Mouse (Mus musculus): ENCODE measurements around the gene Akap2.

The Akap2 gene

DNA sequence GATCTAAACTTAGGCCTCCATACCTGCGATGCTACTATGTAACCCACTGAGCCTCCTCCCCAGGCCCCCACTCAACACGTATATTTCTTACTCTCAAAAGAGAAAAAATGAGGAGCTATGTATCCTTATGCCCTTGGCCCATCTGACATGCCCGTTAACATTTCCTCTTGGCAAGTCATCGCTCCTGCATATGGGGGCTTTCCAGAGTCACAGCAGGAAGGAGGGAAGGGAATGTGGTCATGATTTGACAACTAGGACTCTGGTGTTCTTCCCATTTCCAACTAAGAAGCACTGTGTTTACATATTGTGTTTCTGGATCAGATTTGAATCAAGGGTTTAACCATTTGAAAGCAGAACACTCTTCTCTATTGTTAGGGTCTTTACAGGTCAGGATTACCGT, 15.9 kb upstream of the Akap2 start:
- no peak for DNase-seq (ENCODE audit: low read depth in 2 of 2, low spot score in 2 of 2)

DNA sequence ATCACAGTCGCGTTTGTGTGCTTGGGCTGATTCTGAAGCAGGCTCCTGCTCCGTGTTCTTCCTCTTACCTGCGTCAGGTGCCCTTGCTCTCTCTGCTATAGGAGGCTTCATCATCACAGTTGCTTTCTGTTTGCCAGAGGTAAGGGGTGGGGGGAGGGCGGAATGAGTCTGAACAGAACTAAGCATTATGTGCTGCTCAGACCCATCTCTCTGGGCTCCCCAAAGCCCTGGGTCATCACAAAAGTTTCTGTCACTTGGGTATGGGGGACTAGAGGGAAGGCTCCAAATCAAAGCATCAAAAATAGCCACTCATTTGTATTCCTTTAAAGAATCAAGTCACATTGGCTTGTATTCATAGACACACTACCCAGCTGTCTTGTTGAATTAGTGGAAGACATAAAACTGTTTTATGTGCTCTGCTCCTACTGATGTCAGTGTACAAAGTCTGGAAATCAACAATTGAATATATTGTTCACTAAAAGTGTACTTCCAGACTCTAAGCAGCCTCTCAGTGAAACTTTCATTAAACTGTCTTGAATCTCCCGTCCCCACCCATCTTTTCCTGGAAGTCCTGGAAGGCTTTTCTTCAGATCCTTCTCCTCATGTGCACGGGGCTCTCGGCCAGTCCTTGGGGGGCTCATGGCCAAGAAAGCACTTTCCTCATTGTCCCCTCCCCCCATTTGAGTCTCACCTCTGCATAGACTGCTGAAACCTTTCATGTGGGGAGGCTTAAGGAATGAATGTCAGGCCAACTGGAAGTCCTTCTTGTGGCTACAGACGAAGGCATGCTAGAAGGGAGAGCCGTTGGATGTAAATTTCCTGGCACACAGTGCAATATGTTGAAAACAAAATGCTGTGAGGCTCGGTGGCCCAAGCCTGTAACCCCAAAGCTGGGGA, 13.6 kb upstream of the Akap2 start:
- DNase-seq (ENCODE audit: low read depth in 2 of 2, low spot score in 2 of 2) = no peak

DNA sequence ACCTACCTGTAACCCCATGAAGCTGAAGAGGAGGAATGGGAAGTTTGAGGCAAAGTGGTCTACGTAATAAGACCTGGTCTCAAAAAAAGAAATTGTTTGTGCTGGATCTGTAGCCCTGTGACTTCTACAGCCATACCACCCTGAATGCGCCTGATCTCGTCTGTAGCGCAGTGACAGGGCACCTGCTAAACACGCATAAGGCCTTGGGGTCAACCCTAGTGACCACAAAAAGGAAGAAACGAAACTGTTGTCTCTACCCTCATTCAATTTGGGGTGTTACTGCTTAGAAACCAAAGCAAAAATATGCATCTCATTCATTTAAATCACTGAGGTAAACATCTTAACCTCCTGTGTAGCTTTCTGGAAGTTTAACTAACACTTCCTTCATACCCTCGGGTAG, 12.9 kb upstream of the Akap2 start:
- DNase-seq (ENCODE audit: low read depth in 2 of 2, low spot score in 2 of 2) = no peak

DNA sequence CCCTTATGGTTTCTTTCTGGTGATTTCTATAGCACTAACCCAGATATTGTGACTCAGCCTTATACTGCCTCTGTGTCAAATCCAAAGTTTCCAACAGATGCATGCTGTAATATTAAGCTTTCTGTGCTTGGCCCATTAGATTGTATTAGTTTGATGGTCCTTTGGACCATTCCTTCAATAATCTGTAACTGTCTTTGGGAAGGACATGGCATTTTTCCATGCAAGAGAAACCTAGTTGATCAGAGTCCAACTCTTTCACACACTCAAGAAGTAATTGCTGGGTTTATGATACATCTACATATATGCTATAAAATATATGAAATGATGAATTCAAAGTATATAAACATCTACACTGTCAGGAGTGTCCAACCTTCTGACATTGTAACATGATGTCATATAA, 1.6 kb upstream of the Akap2 start:
- DNase-seq (ENCODE audit: low read depth in 2 of 2, low spot score in 2 of 2) = no peak

DNA sequence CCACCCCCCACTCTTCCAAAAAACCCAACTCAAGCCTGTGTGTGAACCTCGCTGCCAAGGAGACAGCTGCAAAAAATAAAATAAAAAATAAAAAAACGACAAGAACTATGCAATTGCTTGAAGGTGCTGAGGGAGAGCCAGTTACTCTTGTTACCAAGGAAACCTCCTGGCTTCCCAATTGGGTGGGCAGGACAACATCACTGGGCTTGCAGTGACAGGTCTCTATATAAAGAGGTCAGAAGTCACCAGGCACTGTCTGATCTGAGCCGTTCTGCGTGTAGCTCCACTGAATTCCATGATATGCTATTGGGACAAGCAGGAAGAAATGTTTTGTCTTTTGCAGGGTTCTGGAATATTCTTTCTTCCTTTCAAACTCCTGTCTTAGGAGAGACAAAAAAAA, 722 bp upstream of the Akap2 start:
- DNase-seq (ENCODE audit: low read depth in 2 of 2, low spot score in 2 of 2) = no peak

DNA sequence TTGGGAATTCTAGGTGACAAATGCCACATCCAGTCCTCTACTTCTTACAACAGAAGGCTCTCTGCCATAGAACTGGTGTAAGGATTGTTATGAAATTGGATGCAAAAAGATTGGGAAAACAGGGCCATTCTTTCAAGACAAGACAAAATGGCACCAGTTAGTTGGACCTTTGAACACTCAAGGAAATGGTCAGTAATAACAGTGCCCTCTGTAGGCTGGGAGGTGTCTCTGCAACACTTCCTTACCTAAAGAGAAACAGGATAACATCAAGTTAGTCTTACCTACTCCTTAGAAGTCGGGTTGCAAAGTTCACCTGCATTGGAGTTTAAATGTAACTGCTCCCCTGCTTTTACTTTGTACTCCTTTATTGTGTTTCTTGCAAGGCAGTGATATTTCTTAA, 1.9 kb downstream of the Akap2 start:
- DNase-seq (ENCODE audit: low read depth in 2 of 2, low spot score in 2 of 2) = no peak

DNA sequence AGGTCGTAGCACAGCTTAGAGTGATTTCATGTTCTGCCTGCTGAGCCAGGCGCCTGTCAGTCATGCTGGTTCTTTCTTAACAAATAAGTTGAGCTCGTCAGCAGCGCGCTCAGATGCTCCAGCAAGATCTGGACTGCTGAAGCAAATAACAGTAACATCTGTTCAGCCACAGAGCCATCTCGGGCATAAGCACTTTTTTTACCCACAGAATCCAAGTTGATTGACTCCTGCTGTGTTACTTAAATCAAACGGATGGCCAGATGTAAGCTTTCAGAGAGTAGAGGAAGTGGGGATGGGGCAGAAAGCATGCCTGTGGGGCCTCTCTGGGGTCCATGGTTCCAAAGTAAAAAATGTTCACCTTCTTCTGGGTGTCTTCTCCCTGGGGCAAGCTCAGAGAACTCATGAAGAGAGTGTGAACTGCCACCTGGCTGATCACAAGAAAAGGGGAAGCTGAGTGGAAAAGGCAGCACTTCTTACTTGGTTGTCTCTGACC, 3.5 kb downstream of the Akap2 start:
- DNase-seq (ENCODE audit: low read depth in 2 of 2, low spot score in 2 of 2) = no peak

DNA sequence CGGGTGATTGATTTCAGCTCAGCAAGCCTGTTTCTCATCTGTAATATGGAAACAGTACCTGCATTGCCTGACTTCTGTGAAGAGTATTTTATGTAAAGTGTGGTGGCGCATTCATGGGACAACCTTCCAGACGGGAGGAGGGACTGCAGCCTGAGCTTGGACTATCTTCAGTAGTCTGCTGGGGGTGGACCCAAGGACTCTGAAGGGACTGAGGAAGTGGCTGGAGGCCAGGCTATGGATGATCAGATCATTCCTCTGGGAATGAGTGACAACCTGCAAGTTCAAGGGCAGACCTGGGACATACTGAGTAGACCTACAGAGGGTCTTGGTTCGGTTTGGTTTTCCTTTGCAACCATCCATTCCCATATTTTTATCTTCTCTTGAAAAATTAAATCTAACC, 4.8 kb downstream of the Akap2 start:
- DNase-seq (ENCODE audit: low read depth in 2 of 2, low spot score in 2 of 2) = no peak

DNA sequence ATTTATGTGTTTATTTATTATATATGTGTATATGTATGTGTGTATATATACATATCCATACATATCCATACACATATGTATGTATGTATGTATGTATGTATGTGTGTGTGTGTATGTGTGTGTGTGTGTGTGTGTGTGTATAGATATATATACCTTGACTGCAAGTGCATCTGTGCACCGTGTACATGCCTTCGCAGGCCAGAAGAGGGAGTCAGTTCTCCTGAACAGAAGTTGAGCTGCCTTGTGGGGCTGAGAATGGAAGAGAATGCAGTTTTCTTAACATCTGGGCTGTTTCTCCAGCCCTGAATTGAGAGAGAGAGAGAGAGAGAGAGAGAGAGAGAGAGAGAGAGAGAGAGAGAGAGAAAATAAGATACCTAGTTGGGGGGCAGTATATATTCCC, 6.2 kb downstream of the Akap2 start:
- DNase-seq (ENCODE audit: low read depth in 2 of 2, low spot score in 2 of 2) = no peak

DNA sequence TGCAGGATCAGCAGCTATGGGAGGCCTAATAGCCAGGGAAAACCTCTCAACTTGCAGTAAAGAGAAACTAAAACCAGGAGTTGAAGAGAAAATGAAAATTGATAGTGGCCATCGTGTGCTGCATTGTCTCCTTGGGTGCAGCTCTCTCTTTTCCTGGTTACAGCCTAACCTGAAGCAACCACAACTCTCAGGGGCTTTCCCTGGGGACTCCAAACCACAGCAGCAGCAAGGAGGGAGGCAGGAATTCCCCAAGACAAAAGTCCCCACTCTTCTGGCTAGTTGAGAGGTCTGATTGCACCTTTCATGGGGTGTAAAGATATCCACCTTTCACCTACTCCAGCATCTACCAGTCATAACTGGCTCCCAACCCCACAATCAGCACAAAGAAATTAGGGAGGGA, 8.1 kb downstream of the Akap2 start:
- no peak for DNase-seq (ENCODE audit: low read depth in 2 of 2, low spot score in 2 of 2)

DNA sequence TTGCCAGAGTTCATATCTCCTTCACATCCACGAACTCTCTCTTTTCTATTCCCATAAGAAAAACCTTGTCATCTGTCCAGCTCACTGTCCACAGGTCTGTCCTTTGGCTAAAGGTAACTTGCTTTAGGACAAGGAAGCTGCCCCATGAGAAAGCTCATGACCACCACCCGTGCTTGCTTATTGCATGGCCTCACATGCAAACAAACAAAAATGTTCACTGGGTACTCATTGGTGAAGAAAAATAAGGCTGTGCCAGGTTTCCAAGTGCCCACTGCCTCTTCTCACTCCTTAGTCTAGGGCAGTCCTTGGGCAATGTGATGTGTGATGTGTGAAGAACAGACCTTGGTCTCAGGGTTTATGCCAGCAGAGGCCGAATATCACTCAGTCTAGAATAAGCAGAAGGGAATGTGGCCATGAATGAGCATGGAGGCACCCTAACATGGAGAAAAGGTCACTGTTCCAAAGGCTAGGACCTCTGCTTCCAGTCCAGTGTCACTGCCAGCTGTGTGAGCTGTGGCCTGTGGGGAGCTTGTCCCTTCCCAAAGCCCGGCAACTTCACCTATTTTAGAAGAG, 11.2 kb downstream of the Akap2 start:
- no peak for DNase-seq (ENCODE audit: low read depth in 2 of 2, low spot score in 2 of 2)

DNA sequence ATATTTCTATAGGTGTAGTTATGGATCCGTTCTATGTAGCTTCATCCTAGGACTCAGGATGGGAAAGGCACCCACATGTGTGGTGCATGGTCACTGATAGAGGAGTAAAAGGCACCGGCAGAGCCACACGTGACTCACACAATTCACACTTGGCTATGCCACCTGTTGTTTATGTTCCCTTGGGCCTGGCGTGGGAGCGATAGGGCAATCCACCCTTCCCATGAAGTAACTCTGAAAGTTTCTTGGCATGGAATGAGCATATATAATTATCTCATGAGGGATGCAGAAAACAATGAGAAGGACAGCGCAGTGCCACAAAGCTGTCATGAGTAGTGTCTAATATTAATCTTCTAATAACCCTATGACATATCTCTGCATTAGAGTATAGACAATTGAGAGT, 12.6 kb downstream of the Akap2 start:
- no peak for DNase-seq (ENCODE audit: low read depth in 2 of 2, low spot score in 2 of 2)

DNA sequence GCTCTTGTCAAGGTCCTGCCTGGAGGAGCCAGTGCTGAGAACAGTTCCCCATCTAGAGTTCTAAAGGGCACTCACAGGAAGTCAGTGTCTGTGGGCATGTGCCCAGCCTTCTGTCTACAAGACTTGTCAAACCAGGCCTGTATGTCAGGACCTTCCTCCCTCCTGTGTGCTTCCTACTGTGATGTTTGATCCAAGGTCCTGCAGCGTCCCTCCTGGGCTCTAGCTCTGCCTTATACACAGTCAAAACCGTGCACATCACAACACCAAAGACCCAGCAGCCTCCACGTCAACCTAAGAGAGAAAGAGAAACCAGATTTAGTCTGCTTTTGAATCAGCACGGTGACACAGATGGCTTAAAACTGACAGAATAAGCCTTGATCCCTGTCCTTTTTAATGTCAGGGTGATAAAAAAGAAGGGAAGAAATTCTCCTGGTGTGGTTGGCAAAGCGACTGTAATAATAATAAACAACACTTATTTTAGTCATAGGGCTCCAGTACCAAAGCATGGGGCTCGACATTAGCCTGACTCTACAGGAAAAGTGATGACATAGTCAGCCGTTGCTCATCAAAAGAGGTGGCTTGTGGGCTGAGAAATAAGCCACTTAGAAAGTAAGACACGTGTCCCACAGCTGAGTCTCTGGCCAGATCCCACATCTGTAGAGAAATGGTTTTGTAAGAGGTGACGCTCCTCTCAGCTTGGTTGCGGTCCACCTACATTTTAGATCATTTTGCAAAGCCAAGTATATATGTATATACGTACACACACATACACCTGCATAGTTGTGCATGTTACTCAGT, 13.5 kb downstream of the Akap2 start:
- peak; percentile 37 to 42 for DNase-seq (ENCODE audit: low read depth in 2 of 2, low spot score in 2 of 2)

DNA sequence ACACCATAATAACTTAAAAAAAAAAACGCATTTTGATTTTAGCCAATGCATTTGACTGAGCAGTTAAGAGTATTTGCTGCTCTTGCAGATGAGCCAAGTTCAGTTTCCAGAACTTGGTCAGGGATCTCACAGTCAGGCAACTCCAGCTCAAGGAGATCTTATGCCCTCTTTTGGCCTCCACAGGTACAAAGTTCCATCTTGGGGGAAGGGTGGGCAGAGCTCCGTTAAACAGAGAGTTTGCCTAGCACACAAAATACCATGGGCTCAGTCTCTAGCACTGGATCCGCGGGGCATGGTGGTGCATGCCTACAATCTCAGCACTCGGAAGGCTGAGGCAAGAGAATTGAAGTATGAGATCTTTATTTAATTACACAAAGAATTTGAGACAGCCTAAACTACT, 14.9 kb downstream of the Akap2 start:
- no peak for DNase-seq (ENCODE audit: low read depth in 2 of 2, low spot score in 2 of 2)

DNA sequence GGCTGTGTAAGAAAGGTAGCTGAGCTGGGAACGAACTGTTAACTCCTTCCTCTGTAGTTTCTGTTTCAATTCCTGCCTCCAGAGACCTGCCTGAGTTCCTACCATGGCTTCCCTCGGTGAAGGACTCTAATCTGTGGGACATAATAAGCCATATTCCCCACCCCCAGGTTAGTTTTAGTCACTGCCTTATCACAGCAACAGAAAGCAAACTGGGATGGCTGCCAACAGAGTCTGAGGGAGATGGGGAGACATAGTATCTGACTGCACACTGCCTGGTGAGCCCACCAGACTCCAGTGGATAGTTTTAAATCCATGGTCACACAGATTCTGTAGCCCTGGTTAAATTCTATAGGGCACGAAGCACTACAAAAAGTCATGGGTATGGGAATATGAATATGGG, 16.0 kb downstream of the Akap2 start:
- DNase-seq (ENCODE audit: low read depth in 2 of 2, low spot score in 2 of 2) = no peak

DNA sequence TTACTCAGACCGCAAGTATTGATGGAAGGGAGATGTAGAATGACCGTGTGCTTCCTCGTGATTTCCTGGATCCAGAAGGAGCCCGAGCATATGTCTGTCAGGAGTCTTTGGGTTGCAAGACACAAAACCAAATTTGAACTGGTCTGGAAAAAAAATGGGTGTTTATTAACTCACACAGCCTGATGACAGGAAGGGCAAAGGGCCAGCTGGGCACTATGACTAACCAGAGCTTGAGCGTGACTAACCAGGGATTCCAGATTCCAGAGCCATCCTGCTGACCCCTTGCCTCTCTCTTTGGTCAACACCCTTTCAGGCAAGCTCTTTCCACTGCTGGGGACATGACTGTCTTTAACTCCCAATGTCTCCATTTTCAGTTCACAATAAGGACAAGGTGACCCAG, 18.0 kb downstream of the Akap2 start:
- no peak for DNase-seq (ENCODE audit: low read depth in 2 of 2, low spot score in 2 of 2)

DNA sequence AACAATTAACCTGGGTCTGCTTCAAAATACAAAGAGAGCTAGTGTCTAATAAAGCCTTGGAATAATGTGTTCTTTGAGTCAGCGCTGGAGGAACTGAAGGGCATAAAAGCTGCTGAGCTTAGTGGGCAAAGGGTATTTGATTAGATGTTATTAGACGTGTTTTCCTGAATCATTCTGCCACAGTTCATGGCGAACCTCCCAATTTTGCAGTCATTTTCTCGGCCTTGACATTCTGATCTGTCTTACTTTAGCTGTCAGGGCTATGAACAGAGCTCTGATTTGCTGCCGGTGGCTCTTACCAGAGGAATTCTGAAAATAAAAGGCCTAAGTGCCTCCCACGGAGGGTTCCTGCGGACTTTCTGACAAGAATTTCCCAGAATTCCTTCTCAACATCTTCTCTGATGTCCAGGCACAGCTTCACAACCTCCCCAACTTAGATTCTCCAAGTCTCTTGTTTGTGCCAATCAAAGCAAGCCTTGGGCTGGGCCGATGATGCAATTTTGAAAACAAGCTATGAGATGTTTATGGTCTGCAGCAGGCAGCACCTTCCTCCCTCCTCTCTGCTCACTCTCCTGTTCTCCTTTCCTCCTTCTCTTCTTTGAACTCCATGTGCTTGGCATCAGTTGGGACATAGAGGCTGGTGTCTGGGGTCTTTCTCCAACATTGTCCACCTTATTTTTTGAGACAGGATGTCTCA, 21.5 kb downstream of the Akap2 start:
- no peak for DNase-seq (ENCODE audit: low read depth in 2 of 2, low spot score in 2 of 2)

DNA sequence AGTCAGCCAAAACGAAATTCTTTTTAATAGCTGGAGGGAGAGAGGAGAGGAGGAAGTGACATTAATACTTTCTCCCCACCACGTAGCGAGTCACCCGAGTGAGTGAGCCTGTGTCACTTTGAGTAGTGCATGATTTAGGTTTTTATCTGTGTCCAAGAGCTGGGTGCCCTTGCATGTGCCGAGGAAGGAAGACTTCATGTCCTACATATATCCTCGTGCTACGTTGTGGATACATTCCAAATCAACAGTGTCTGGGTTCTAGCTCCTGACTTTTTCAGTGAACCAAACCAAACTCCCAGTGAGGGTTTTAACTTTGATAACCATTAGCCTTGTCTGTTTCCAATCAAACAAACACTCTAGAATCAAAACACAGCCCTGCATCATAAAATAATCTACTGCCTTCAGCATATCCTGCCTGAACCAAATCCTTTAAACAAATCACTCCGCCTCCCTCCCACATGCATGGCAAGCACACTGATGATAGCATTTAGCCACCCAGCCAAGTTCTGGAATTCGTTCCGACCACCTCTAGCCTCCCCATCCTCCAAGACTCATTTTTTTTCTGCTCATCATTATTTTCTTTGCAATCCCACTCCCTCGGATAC, 26.0 kb downstream of the Akap2 start:
- no peak for DNase-seq (ENCODE audit: low read depth in 2 of 2, low spot score in 2 of 2)

DNA sequence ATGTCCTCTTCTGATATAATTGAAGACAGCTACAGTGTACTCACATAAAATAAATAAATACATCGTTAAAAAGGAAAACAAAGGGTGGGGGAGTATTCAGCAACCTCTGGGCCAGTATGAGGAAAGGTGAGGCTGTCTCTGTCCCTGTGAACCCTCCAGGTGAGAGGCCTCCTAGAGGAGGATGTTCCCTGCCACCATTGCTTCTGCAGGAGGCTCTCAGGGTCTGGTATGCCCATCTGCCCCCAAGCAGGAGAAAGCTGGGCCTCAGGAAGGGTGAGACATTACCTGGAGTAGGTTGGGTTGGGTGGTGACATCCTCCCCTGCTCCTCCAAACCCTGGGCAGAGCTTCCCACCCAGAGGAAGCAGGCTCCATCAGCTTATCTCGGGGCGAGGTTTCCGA, 33.2 kb downstream of the Akap2 start:
- no peak for DNase-seq (ENCODE audit: low read depth in 2 of 2, low spot score in 2 of 2)

DNA sequence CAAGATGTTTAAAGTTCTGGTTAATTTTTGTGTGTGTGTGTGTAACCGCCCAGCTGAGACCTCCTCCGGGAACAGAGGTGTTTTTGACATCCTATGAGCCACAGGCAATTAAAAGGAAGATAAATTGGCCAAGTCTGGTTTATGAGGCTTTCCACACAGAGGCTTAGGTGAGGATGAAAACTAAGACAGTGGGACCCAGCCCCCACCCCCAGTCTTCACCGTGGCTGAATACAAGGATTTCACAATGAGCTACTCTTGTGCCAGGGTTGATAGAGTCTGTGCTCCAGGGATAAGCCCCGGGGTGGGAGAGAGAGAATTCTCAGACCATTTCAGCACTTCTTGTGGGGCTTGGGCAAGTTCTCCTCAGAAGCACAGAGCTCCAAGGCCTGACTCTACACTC, 33.6 kb downstream of the Akap2 start:
- DNase-seq (ENCODE audit: low read depth in 2 of 2, low spot score in 2 of 2) = no peak

DNA sequence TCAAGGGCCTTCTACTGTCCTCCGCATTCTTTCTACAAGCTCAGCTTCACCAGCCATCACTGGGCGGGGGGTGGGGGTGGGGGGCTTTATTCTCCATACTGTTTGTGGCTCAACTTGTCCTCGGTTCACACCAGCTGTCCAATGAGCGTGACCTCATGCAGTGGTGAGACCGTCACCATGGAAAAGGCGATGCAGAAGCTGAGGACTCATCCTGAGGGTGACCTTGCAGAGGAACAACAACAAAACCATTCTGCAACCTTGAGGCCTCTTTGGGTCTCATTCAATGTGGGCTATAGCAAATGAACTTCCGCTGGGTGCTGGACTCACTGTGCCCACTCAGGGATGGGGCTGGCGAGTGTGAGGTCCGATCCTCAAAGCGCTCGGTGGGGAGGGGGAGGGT, 34.1 kb downstream of the Akap2 start:
- DNase-seq (ENCODE audit: low read depth in 2 of 2, low spot score in 2 of 2) = no peak

Data from CD8-positive naive resting alpha-beta T cell, adult 2 months (primary cell).